Mouse (Mus musculus): ENCODE results near the gene Spag7. TPM values are rescaled to one million over a fixed set of nuclear protein-coding genes. Genes with fewer than 3 reads are reported as not detected.

Spag7 gene
- polyA plus RNA-seq, 1 experiment = 91.1 TPM

- Histone ChIP-seq H3K4me1 (ENCODE audit: control insufficient read depth, insufficient read depth, low read length) (no peaks in the 10 kb centered on the region), H3K27ac (ENCODE audit: insufficient read depth, low read length) (no peak overlapping the region), H3K4me3 (ENCODE audit: insufficient read depth, low read length) (no peak overlapping the region)
- no peak for TF ChIP-seq POLR2A (IDR thresholded peaks at IDR 0.05; ENCODE audit: low read depth, low read length)
- no peak for TF ChIP-seq CTCF (IDR thresholded peaks at IDR 0.05; ENCODE audit: borderline replicate concordance, insufficient read depth, low read length)
Measured at GRCm38 (mm10) chr11:70683640-70684039, 14.4 kb upstream of the Spag7 start.

DNA sequence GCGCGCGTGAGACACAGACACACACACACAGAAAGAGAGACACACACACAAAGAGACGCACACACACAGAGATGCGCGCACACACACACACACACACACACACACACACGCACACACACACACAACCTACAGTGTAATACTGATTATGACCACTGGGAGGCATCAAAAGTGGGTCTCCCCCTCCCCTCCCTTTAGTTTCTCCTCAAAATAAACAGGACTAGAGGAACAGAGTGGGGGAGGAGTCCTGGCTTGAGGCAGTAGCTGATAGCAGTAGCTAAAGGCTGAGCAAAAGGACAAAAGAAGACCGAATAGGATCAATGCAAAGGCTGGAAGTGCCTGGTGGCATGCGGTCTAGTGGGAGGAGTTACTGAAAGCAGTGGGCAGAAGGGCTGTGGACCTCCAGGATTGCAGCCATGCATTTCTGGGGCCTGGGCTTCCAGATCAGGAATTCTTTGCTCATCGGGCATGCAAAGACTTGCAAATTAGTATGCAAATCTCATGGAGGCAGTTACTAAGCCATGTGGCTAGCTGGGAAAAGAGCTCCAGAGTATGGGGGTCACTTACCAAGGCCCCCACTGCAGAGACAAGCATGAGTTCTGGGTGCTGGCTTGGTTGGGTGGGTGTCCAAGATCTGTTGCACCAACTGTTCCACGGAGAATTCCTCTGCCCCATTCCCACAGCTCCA lies 12.8 kb upstream of the Spag7 start:
- H3K27ac ChIP-seq (ENCODE audit: insufficient read depth, low read length) = no peak overlapping the region
- no peaks in the 10 kb centered on the region for H3K4me1 ChIP-seq (ENCODE audit: control insufficient read depth, insufficient read depth, low read length)
- H3K4me3 ChIP-seq (ENCODE audit: insufficient read depth, low read length) = no peak overlapping the region
- TF ChIP-seq POLR2A (IDR thresholded peaks at IDR 0.05; ENCODE audit: low read depth, low read length) = no peak
- peak; percentile 21; the same call in 1 of the 2 replicates for TF ChIP-seq CTCF (IDR thresholded peaks at IDR 0.05; ENCODE audit: borderline replicate concordance, insufficient read depth, low read length)

DNA sequence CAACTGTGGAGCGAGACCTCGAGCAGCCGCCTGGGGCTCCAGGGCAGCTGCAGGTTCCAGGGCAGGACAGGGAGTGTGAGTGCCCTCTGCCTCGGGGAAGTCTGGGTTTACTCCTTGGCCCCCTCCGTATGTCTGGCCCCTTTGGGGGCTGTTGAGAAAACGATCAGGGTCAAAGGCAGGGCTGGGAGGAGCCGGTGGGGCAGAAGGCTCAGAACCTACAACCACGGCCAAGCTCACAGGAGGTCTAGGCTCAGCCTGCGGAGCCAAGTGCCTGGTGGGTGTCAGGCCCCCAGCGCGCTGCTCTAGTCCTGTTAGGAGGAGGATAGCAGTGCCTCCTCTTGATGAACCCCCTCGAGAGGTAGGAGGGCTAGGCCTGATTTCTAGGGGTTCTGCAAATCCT lies 12.0 kb upstream of the Spag7 start:
- no peak for TF ChIP-seq CTCF (IDR thresholded peaks at IDR 0.05; ENCODE audit: borderline replicate concordance, insufficient read depth, low read length)
- TF ChIP-seq POLR2A (IDR thresholded peaks at IDR 0.05; ENCODE audit: low read depth, low read length) = no peak
- Histone ChIP-seq H3K4me3 (ENCODE audit: insufficient read depth, low read length) (no peak overlapping the region), H3K27ac (ENCODE audit: insufficient read depth, low read length) (no peak overlapping the region), H3K4me1 (ENCODE audit: control insufficient read depth, insufficient read depth, low read length) (no peaks in the 10 kb centered on the region)

DNA sequence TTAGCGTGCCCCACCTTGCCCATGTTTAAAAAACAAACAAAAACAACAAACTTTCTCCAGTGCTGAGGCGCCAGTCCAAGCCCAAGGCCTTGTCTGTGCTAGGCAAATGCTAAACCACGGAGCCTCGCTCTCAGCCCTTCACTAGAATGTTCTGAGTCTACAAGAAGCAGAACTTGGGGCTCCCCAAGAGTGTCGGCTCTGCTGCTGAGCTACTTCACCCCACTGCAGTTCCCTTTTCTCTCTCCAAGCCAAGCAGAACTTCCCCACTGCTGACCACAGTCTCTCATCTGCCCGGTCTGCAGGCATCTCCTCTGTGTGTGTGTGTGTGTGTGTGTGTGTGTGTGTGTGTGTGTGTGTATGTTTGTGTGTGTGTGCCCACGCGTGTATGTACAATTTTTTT lies 10.7 kb upstream of the Spag7 start:
- no peaks in the 10 kb centered on the region for H3K4me1 ChIP-seq (ENCODE audit: control insufficient read depth, insufficient read depth, low read length)
- TF ChIP-seq POLR2A (IDR thresholded peaks at IDR 0.05; ENCODE audit: low read depth, low read length) (no peak), CTCF (IDR thresholded peaks at IDR 0.05; ENCODE audit: borderline replicate concordance, insufficient read depth, low read length) (no peak)
- no peak overlapping the region for H3K4me3 ChIP-seq (ENCODE audit: insufficient read depth, low read length)
- H3K27ac ChIP-seq (ENCODE audit: insufficient read depth, low read length) = no peak overlapping the region

GRCm38 (mm10) chr11:70679361-70679760 lies 10.1 kb upstream of the Spag7 start:
- Histone ChIP-seq H3K4me3 (ENCODE audit: insufficient read depth, low read length) (no peak overlapping the region), H3K4me1 (ENCODE audit: control insufficient read depth, insufficient read depth, low read length) (no peaks in the 10 kb centered on the region), H3K27ac (ENCODE audit: insufficient read depth, low read length) (no peak overlapping the region)
- TF ChIP-seq POLR2A (IDR thresholded peaks at IDR 0.05; ENCODE audit: low read depth, low read length) (no peak), CTCF (IDR thresholded peaks at IDR 0.05; ENCODE audit: borderline replicate concordance, insufficient read depth, low read length) (no peak)

DNA sequence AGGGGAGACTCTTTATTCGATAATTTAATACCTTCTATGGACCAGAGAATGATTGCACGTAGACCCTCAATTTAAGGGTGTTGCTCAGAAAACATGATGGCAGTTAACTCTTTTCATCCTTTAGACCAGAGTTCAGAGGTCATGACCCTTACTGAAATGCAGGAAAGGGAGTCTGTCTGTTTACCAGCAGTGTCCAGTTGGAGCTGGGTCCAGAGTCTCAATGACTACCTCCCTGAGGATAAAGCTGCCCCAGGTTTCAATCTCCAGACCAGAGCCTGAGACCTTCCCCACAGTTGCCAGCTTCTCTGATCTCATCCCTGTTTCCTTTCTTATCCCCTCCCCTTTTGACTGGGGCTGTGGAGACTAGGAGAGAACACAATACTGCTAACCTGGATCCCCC lies 9.4 kb upstream of the Spag7 start:
- TF ChIP-seq CTCF (IDR thresholded peaks at IDR 0.05; ENCODE audit: borderline replicate concordance, insufficient read depth, low read length) = no peak
- no peak for TF ChIP-seq POLR2A (IDR thresholded peaks at IDR 0.05; ENCODE audit: low read depth, low read length)
- Histone ChIP-seq H3K4me3 (ENCODE audit: insufficient read depth, low read length) (no peak overlapping the region), H3K4me1 (ENCODE audit: control insufficient read depth, insufficient read depth, low read length) (no peaks in the 10 kb centered on the region), H3K27ac (ENCODE audit: insufficient read depth, low read length) (no peak overlapping the region)

DNA sequence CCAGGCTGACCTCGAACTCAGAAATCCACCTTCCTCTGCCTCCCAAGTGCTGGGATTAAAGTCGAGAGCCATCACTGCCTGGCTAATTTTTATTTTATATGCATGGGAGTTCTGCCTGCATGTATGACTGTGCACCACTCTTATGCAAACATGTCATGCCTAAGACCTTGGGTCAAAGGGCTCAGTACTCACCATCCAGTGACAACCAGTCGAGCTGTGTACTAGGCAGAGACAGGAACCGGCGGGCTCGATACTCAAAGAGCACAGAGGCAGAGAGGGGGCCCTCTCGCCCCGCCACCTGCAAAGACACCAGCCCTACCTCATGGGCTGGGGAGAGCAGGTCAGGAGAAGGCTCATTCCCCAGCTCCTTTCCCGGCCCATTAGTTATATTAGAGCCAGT lies 8.9 kb upstream of the Spag7 start:
- TF ChIP-seq POLR2A (IDR thresholded peaks at IDR 0.05; ENCODE audit: low read depth, low read length) (no peak), CTCF (IDR thresholded peaks at IDR 0.05; ENCODE audit: borderline replicate concordance, insufficient read depth, low read length) (no peak)
- Histone ChIP-seq H3K4me1 (ENCODE audit: control insufficient read depth, insufficient read depth, low read length) (no peaks in the 10 kb centered on the region), H3K27ac (ENCODE audit: insufficient read depth, low read length) (no peak overlapping the region), H3K4me3 (ENCODE audit: insufficient read depth, low read length) (no peak overlapping the region)

GRCm38 (mm10) chr11:70674501-70674900 lies 5.3 kb upstream of the Spag7 start:
- no peak overlapping the region for H3K4me3 ChIP-seq (ENCODE audit: insufficient read depth, low read length)
- H3K27ac ChIP-seq (ENCODE audit: insufficient read depth, low read length) = no peak overlapping the region
- no peak for TF ChIP-seq CTCF (IDR thresholded peaks at IDR 0.05; ENCODE audit: borderline replicate concordance, insufficient read depth, low read length)
- TF ChIP-seq POLR2A (IDR thresholded peaks at IDR 0.05; ENCODE audit: low read depth, low read length) = no peak
- peaks cover 3% of the 10 kb centered on the region; the same call in 1 of the 2 replicates for H3K4me1 ChIP-seq (ENCODE audit: control insufficient read depth, insufficient read depth, low read length)

- peaks cover 3% of the 10 kb centered on the region; the same call in 1 of the 2 replicates for H3K4me1 ChIP-seq (ENCODE audit: control insufficient read depth, insufficient read depth, low read length)
- TF ChIP-seq POLR2A (IDR thresholded peaks at IDR 0.05; ENCODE audit: low read depth, low read length) (no peak), CTCF (IDR thresholded peaks at IDR 0.05; ENCODE audit: borderline replicate concordance, insufficient read depth, low read length) (no peak)
- H3K27ac ChIP-seq (ENCODE audit: insufficient read depth, low read length) = no peak overlapping the region
- no peak overlapping the region for H3K4me3 ChIP-seq (ENCODE audit: insufficient read depth, low read length)
Measured at GRCm38 (mm10) chr11:70674014-70674413, 4.8 kb upstream of the Spag7 start.

GRCm38 (mm10) chr11:70671333-70672047 lies 2.3 kb upstream of the Spag7 start:
- Histone ChIP-seq H3K4me3 (ENCODE audit: insufficient read depth, low read length) (peak overlapping the region; percentile 65; the same call in 1 of the 2 replicates), H3K27ac (ENCODE audit: insufficient read depth, low read length) (peak overlapping the region; percentile 97)

More at GRCm38 (mm10) chr11:70671333-70672047, 2.3 kb upstream of the Spag7 start:
- no peak for TF ChIP-seq CTCF (IDR thresholded peaks at IDR 0.05; ENCODE audit: borderline replicate concordance, insufficient read depth, low read length)
- H3K4me1 ChIP-seq (ENCODE audit: control insufficient read depth, insufficient read depth, low read length) = peaks cover 9% of the 10 kb centered on the region

Data from embryonic fibroblast, embryonic 13.5 days (primary cell).